Mouse (Mus musculus) testis, postnatal 14 days (tissue): Measurements from ENCODE around the gene Lamc3.

Experiments
- DNase-seq: peaks from one replicate; pipeline ENCODE4 v3.0.0; 2021; ENCODE audit warnings: low spot score

Lamc3 gene

GRCm38 (mm10) chr2:31974809-31975371, 87.8 kb downstream of the Lamc3 start:
- DNase-seq = no peak

- no peak for DNase-seq
These were observed 100.7 kb downstream of the Lamc3 start for GRCm38 (mm10) chr2:31987774-31988173.

- no peak for DNase-seq
These were observed 103.9 kb downstream of the Lamc3 start for GRCm38 (mm10) chr2:31990961-31991360.

GRCm38 (mm10) chr2:31994896-31995295, 107.8 kb downstream of the Lamc3 start:
- DNase-seq = no peak

- no peak for DNase-seq
These were observed 109.0 kb downstream of the Lamc3 start for GRCm38 (mm10) chr2:31996060-31996459.
